Mouse (Mus musculus) C2C12 (cell line): ENCODE data around the gene Pole2.

Source experiments
- CEBPB ChIP-seq: IDR thresholded peaks from one replicate; pipeline ENCODE4 v1.6.1; 2011; ENCODE audit warnings: low read depth, mild to moderate bottlenecking, control low read depth, moderate library complexity
- CTCF ChIP-seq: IDR thresholded peaks from one replicate; pipeline ENCODE4 v1.5.1; 2011; ENCODE audit not compliant: control insufficient read depth, insufficient read depth, insufficient read length
- FOSL1 ChIP-seq: IDR thresholded peaks from one replicate; pipeline ENCODE4 v1.8.0; 2011; ENCODE audit warnings: mild to moderate bottlenecking, low read length; ENCODE audit not compliant: poor library complexity, insufficient read depth, severe bottlenecking
- MAX ChIP-seq: IDR thresholded peaks from one replicate; pipeline ENCODE4 v1.6.1; 2011; ENCODE audit warnings: mild to moderate bottlenecking, control low read depth
- MYOD1 ChIP-seq: IDR thresholded peaks from one replicate; pipeline ENCODE4 v1.6.1; 2011; ENCODE audit warnings: low read depth; ENCODE audit not compliant: control insufficient read depth, insufficient read length
- MYOG ChIP-seq: IDR thresholded peaks from one replicate; pipeline ENCODE4 v1.6.1; 2011; ENCODE audit not compliant: control insufficient read depth, insufficient read length; ENCODE audit errors: extremely low read depth
- USF1 ChIP-seq: IDR thresholded peaks from one replicate; pipeline ENCODE4 v1.6.1; 2011; ENCODE audit warnings: low read depth, mild to moderate bottlenecking, control low read depth, moderate library complexity

GRCm38 (mm10) chr12:69257836-69258235 is 29.8 kb upstream of the Pole2 start:
- TF ChIP-seq CEBPB (no peak), CTCF (no peak), USF1 (no peak), MAX (no peak), MYOD1 (no peak), MYOG (no peak), FOSL1 (no peak)
